Mouse (Mus musculus): ENCODE results near the gene Nab2.
A peak's percentile ranks its signal among the peaks of the same experiment; 100 is the strongest.

- TF ChIP-seq CTCF (IDR thresholded peaks at IDR 0.05; ENCODE audit: extremely low read depth, insufficient read depth, low read length) (no peak), POLR2A (IDR thresholded peaks at IDR 0.05; ENCODE audit: extremely low read depth, insufficient read depth, low read length) (0 out of 2 replicates have a peak, but pooled peaks have one; percentile 10)
These were observed 887 bp downstream of the Nab2 start for GRCm38 (mm10) chr10:127667269-127668092.

Data from cortical plate, adult 2 months (tissue).